Mouse (Mus musculus): ENCODE measurements around the gene Usp19. TPM values are rescaled to one million over a fixed set of nuclear protein-coding genes. Genes with fewer than 3 reads are reported as not detected.

Gene Usp19
- polyA plus RNA-seq, 1 experiment from 2014 or later, result 77.2 TPM

- Histone ChIP-seq H3K36me3 (peaks cover 87% of the 10 kb centered on the region), H3K9me3 (no peaks in the 10 kb centered on the region)
These were observed 50.4 kb downstream of the Usp19 start for GRCm38 (mm10) chr9:108540846-108541245.

DNA sequence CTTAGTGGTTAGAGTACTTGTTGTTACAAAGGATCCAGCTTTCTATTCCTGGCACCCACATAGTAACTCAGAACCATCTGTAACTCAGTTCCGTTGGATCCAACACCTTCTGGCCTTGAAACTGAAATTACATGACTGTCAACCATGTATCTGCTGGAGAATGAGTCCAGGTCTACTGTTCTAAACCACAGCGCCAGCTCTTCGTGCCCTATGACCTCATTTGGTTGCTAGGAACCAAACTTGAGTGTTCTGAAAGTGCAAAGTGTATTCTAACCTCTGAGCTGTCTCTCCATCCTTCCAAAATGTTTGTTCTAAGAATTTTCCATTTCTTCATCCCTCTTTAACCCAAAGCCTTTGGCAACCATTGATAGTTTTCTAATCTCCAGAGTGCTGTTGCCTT, 55.6 kb downstream of the Usp19 start:
- Histone ChIP-seq H3K4me1 (no peaks in the 10 kb centered on the region), H3K27me3 (no peaks in the 10 kb centered on the region), H3K36me3 (peaks cover 89% of the 10 kb centered on the region), H3K9ac (no peak overlapping the region), H3K4me3 (no peak overlapping the region), H3K27ac (no peak overlapping the region), H3K4me2 (no peak overlapping the region), H3K9me3 (no peaks in the 10 kb centered on the region)
- 98% methylated on average over 3 of the region's 3 CpGs for WGBS
- no peak for ATAC-seq (ENCODE audit: insufficient number of reproducible peaks, insufficient read depth, low FRiP score, low TSS enrichment, low read depth)

More at GRCm38 (mm10) chr9:108540846-108541245, 50.4 kb downstream of the Usp19 start:
- no peak for ATAC-seq (ENCODE audit: insufficient number of reproducible peaks, insufficient read depth, low FRiP score, low TSS enrichment, low read depth)
- Histone ChIP-seq H3K4me1 (no peaks in the 10 kb centered on the region), H3K9ac (no peak overlapping the region), H3K27me3 (no peaks in the 10 kb centered on the region), H3K4me3 (no peak overlapping the region), H3K4me2 (no peak overlapping the region), H3K27ac (no peak overlapping the region)

DNA sequence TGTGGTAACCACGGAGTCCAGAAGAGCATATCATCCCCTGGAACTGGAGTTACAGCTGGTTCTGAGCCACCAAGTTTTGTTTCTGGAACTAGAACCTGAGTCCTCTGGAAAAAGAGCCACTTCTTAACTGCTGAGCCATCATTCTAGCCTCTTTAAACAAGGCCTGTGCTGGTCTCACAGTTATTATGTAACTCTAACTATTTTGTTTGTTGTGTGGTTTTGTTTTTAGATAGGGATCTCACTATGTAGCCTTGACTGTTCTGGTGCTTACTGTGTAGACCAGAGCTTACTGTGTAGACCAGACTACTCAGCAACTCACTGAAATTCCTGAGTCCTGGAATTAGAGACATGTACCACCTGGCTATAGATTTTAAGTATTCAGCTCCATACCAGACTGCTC, 56.5 kb downstream of the Usp19 start:
- no peak for ATAC-seq (ENCODE audit: insufficient number of reproducible peaks, insufficient read depth, low FRiP score, low TSS enrichment, low read depth)
- no peak overlapping the region for H3K4me2 ChIP-seq
- no peak overlapping the region for H3K9ac ChIP-seq
- no peak overlapping the region for H3K27ac ChIP-seq
- no peak overlapping the region for H3K4me3 ChIP-seq
- no peaks in the 10 kb centered on the region for H3K27me3 ChIP-seq
- H3K4me1 ChIP-seq, result no peaks in the 10 kb centered on the region
- 95% methylated on average over 1 of the region's 1 CpGs for WGBS
- H3K36me3 ChIP-seq, result peaks cover 86% of the 10 kb centered on the region
- H3K9me3 ChIP-seq, result no peaks in the 10 kb centered on the region

Other genes with a start within 250 kb of the Usp19 start
- 52.6 and 54.7 TPM in 2 replicates for gene Dag1, start 226.6 kb upstream of the Usp19 start, polyA plus RNA-seq (2015; fragmentation: Nextera tagmentation; extraction: Ambion mirVana)
- gene Nicn1, start 200.2 kb upstream of the Usp19 start, polyA plus RNA-seq (2015; fragmentation: Nextera tagmentation; extraction: Ambion mirVana), result 48.9 and 50.1 TPM in 2 replicates
- gene Amt, start 193.7 kb upstream of the Usp19 start, polyA plus RNA-seq (2015; fragmentation: Nextera tagmentation; extraction: Ambion mirVana), result 12.5 and 15.3 TPM in 2 replicates
- 437 and 448 TPM in 2 replicates for gene Rhoa, start 184.5 kb upstream of the Usp19 start, polyA plus RNA-seq (2015; fragmentation: Nextera tagmentation; extraction: Ambion mirVana)
- 31.5 and 34.2 TPM in 2 replicates for gene Tcta, start 184.4 kb upstream of the Usp19 start, polyA plus RNA-seq (2015; fragmentation: Nextera tagmentation; extraction: Ambion mirVana)
- gene Gpx1, start 151.7 kb upstream of the Usp19 start, polyA plus RNA-seq (2015; fragmentation: Nextera tagmentation; extraction: Ambion mirVana), result 775 and 811 TPM in 2 replicates
- gene Usp4, start 142.7 kb upstream of the Usp19 start, polyA plus RNA-seq (2015; fragmentation: Nextera tagmentation; extraction: Ambion mirVana), result 106 and 110 TPM in 2 replicates
- gene 1700102P08Rik, start 97.8 kb upstream of the Usp19 start, polyA plus RNA-seq (2015; fragmentation: Nextera tagmentation; extraction: Ambion mirVana), result 1.1 TPM in 2 replicates
- gene Ccdc36, start 62.1 kb upstream of the Usp19 start, polyA plus RNA-seq (2015; fragmentation: Nextera tagmentation; extraction: Ambion mirVana), result 1.3 and 1.6 TPM in 2 replicates
- gene BC048562, start 54.1 kb upstream of the Usp19 start, polyA plus RNA-seq (2015; fragmentation: Nextera tagmentation; extraction: Ambion mirVana), result not detected in 2 replicates
- gene Ccdc71, start 30.1 kb upstream of the Usp19 start, polyA plus RNA-seq (2015; fragmentation: Nextera tagmentation; extraction: Ambion mirVana), result 60.4 and 64.3 TPM in 2 replicates
- gene Klhdc8b, start 29.0 kb upstream of the Usp19 start, polyA plus RNA-seq (2015; fragmentation: Nextera tagmentation; extraction: Ambion mirVana), result 36.5 and 42.8 TPM in 2 replicates
- 51.1 and 63.2 TPM in 2 replicates for gene Lamb2, start 10.9 kb upstream of the Usp19 start, polyA plus RNA-seq (2015; fragmentation: Nextera tagmentation; extraction: Ambion mirVana)
- gene Qars, start 17.1 kb downstream of the Usp19 start, polyA plus RNA-seq (2015; fragmentation: Nextera tagmentation; extraction: Ambion mirVana), result 116 and 124 TPM in 2 replicates
- gene Qrich1, start 26.2 kb downstream of the Usp19 start, polyA plus RNA-seq (2015; fragmentation: Nextera tagmentation; extraction: Ambion mirVana), result 123 and 128 TPM in 2 replicates
- 191 and 227 TPM in 2 replicates for gene Impdh2, start 69.7 kb downstream of the Usp19 start, polyA plus RNA-seq (2015; fragmentation: Nextera tagmentation; extraction: Ambion mirVana)
- gene Ndufaf3, start 76.8 kb downstream of the Usp19 start, polyA plus RNA-seq (2015; fragmentation: Nextera tagmentation; extraction: Ambion mirVana), result 42.3 and 50.4 TPM in 2 replicates
- gene Dalrd3, start 79.3 kb downstream of the Usp19 start, polyA plus RNA-seq (2015; fragmentation: Nextera tagmentation; extraction: Ambion mirVana), result 176 and 185 TPM in 2 replicates
- gene Wdr6, start 88.1 kb downstream of the Usp19 start, polyA plus RNA-seq (2015; fragmentation: Nextera tagmentation; extraction: Ambion mirVana), result 140 and 147 TPM in 2 replicates
- 9.6 and 13.3 TPM in 2 replicates for gene P4htm, start 107.1 kb downstream of the Usp19 start, polyA plus RNA-seq (2015; fragmentation: Nextera tagmentation; extraction: Ambion mirVana)
- 51.9 and 53.7 TPM in 2 replicates for gene Arih2, start 158.8 kb downstream of the Usp19 start, polyA plus RNA-seq (2015; fragmentation: Nextera tagmentation; extraction: Ambion mirVana)
- gene Slc25a20, start 171.5 kb downstream of the Usp19 start, polyA plus RNA-seq (2015; fragmentation: Nextera tagmentation; extraction: Ambion mirVana), result 47.1 and 48.4 TPM in 2 replicates
- 25.6 and 27.9 TPM in 2 replicates for gene Prkar2a, start 198.7 kb downstream of the Usp19 start, polyA plus RNA-seq (2015; fragmentation: Nextera tagmentation; extraction: Ambion mirVana)

All from embryonic facial prominence, embryonic 13.5 days (tissue).